Mouse (Mus musculus) T-helper 17 cell (primary cell): ENCODE data around the gene Rufy1.
"Not testable (repeated sequence)": the region's sequence is repeated elsewhere in the genome, so short reads cannot be mapped to it uniquely, and the experiment has no call there.

ENCODE experiments used
- in situ Hi-C, 2 experiments: fragments of 300-600 bp; cut with MboI, MseI; formaldehyde crosslinking; loops; 1 replicate in 1 of 2; 2 replicates in 1 of 2; pipeline ENCODE4 v1.15.1; 2025; ENCODE audit warnings: high pct_unique_total_duplicates in 2 of 2

The Rufy1 gene

GRCm38 (mm10) chr11:50387697-50388096 lies 43.2 kb downstream of the Rufy1 start:
- in situ Hi-C loops: loop anchor here in 1 of 2 experiments (25.0 kb wide), 1 partner anchor 875 kb away; the partner anchor contains the start of genes BC049762 and Clk4

DNA sequence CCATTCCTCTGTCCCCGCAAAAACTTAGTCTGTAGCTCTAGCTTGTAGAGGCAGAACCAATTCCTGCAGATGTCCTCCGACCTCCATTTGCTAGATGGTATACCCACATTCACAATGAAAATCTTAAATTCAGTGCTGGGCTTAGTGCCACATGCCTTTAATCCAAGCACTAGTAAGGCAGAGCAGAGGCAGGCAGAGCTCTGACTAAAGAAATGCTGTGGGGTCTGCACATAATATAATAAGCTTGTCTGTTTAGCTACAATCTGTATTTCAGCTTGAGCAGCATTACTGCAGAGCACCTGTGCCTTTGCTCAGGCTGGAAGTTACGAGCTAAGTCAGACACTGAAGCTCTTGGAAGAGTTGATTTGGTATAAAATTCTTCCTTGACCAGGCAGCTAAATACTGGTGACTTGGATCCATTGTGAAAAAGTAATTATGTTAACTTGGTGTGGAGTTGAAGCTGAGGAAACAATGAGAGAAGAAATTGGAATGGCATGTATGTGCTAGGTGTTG lies 43.7 kb downstream of the Rufy1 start:
- in situ Hi-C loops: loop anchor here in 1 of 2 experiments (25.0 kb wide), 1 partner anchor 875 kb away; the partner anchor contains the start of genes BC049762 and Clk4

GRCm38 (mm10) chr11:50381311-50381710 lies 49.6 kb downstream of the Rufy1 start:
- in situ Hi-C loops: loop anchor here in 1 of 2 experiments (25.0 kb wide), 1 partner anchor 881 kb away; the partner anchor contains the start of genes BC049762 and Clk4

DNA sequence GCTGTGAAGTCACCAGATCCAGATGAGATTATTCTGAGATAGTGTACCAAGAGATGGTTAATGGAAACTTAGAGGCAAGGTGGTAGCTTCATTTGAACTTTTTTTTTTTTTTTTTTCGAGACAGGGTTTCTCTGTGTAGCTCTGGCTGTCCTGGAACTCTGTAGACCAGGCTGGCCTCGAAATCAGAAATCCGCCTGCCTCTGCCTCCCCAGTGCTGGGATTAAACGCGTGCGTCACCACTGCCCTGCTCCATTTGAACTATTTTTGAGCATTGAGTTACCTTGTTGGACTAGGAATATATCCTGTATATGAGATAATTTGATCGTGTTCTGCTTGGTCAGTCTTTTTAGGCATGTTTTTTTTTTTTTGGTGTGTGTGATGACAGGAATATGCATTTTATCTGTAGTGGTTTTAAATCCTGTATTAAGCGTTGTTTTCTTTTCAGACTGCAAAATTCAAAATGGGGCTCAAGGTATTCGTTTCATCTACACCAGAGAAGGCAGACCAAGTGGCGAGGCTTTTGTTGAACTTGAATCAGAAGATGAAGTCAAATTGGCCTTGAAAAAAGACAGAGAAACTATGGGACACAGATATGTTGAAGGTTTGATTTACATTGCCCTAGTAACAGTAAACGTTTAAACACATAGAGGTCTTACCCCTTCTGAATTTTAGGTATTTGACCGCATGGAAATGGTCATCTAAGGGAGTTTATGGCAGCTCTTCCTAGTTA lies 51.7 kb downstream of the Rufy1 start:
- in situ Hi-C loops: loop anchor here in 1 of 2 experiments (25.0 kb wide), 1 partner anchor 883 kb away; the partner anchor contains the start of genes BC049762 and Clk4

GRCm38 (mm10) chr11:50377892-50378684 lies 52.8 kb downstream of the Rufy1 start:
- in situ Hi-C loops: loop anchor here in 1 of 2 experiments (25.0 kb wide), 1 partner anchor 884 kb away; the partner anchor contains the start of genes BC049762 and Clk4

GRCm38 (mm10) chr11:50376911-50377891 lies 53.7 kb downstream of the Rufy1 start, which contains the start of gene Hnrnph1:
Hnrnph1 (plus strand) TSS chr11:50376990.
- in situ Hi-C loops: loop anchor here in 1 of 2 experiments (25.0 kb wide), 1 partner anchor 885 kb away; the partner anchor contains the start of genes BC049762 and Clk4

DNA sequence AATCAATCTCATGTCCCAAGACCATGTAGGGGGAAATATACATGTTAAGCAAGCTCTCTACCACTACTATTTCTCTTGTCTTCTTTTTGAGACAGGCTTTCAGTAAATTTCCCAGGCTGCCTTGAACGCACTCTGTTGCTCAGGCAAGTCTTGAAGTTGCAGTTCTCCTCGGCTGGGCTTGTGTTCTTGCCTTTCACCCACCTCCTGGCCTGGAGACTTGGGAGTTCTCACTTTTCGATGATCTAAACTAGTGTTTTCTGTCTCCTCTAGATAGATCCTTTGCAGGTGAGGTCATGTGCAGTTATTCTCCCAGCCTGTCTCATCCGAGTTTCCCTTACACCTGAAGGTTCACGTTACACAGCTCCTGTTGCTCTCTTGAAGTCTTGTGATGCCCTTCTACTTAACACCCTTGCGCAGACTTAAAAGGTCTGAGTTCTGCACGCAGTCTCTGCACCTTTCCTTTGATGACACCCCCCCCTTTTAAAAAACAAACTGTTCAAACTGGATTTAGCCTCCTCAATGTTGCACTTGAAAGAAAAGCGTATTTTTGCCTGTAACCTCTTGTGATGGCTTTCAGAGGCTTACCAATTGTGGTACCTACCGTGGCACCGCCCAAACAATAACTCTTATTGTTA lies 54.7 kb downstream of the Rufy1 start:
- in situ Hi-C loops: loop anchor here in 1 of 2 experiments (25.0 kb wide), 1 partner anchor 886 kb away; the partner anchor contains the start of genes BC049762 and Clk4

DNA sequence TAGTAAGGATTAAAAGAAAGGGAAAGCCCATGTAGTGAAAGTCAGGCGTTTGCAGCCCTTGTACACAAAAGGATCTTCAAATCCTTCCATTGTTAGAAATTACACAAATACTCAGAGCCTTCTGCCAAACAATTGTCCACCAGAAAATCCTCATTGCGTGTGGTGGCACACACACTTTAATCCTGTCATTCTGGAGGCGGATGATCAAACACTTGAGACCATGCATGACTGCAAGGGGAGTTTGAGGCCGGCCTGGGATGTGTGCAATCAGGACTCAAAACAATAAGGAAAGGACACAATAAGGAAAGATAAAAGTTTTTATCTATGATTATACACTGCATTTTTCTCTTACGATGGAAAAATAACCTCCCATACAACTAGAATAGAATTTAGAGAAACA lies 55.5 kb downstream of the Rufy1 start:
- in situ Hi-C loops: loop anchor here in 1 of 2 experiments (25.0 kb wide), 1 partner anchor 887 kb away; the partner anchor contains the start of genes BC049762 and Clk4

- in situ Hi-C loops: loop anchor here in 1 of 2 experiments (25.0 kb wide), 1 partner anchor 888 kb away; the partner anchor contains the start of genes BC049762 and Clk4
These were observed 56.5 kb downstream of the Rufy1 start for GRCm38 (mm10) chr11:50374286-50375015.

GRCm38 (mm10) chr11:50373621-50374020 lies 57.3 kb downstream of the Rufy1 start:
- in situ Hi-C loops: no loop called here

DNA sequence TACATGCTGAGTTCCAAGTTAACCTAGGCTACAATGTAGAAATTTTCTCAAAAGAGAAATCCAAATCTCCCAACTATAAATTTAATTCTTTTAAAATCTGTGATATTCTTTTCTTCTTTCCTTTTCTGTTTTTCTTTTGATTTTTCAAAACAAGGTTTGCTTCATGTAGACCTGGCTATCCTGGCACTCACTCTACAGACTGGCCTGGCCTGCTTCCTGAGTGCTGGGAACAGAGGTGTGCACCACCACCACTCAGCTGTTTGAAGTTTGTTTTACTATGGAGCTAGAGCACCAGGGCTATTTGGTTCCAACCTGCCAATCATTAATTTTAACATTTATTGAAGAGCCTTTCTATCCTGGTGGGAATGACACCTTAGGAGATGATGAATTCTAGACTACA lies 57.8 kb downstream of the Rufy1 start:
- in situ Hi-C loops: no loop called here

DNA sequence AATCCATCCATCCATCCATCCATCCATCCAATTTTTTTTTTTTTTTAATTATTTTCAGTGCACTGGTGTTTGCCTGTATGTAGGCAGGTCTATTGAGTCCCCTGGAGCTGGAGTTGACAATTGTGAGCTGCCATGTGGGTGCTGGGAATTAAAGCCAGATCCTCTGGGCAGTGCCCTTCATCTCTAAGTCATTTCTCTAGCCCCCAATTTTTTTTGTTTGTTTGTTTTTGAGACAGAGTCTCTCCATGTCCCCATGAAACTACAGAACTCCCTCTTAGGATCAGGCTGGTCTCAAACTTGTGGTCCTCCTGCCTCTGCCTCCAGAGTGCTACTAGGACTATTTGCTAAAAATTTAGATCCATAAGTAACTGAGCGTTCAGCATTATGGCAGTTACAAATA lies 59.0 kb downstream of the Rufy1 start:
- in situ Hi-C loops: no loop called here

- in situ Hi-C loops: no loop called here
These were observed 59.5 kb downstream of the Rufy1 start for GRCm38 (mm10) chr11:50371399-50371841.

- in situ Hi-C loops: no loop called here
These were observed 60.0 kb downstream of the Rufy1 start for GRCm38 (mm10) chr11:50370969-50371368.

GRCm38 (mm10) chr11:50369360-50369911 lies 61.5 kb downstream of the Rufy1 start:
- in situ Hi-C loops: no loop called here

DNA sequence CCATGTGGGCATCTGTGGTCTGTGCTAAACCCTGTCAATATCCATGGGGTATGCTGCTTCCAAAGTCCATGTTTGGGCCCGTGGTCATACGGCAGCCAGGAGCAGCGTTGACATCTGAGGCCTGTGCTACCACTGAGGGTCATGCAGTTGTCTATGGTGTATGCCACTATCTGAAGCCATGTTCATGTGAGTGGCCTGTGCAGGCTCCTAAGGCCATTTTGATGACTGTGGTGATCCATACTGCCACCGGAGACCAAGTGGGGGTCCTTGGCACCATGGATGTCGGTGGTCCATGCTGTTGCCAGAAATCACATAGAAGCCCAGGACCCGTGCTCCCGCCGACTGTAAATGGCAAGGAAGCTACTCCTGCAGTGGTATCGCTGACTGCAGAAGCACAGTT lies 63.4 kb downstream of the Rufy1 start:
- in situ Hi-C loops: no loop called here

GRCm38 (mm10) chr11:50365322-50365721 lies 65.6 kb downstream of the Rufy1 start:
- in situ Hi-C loops: no loop called here

GRCm38 (mm10) chr11:50364548-50364947 lies 66.4 kb downstream of the Rufy1 start:
- in situ Hi-C loops: no loop called here

DNA sequence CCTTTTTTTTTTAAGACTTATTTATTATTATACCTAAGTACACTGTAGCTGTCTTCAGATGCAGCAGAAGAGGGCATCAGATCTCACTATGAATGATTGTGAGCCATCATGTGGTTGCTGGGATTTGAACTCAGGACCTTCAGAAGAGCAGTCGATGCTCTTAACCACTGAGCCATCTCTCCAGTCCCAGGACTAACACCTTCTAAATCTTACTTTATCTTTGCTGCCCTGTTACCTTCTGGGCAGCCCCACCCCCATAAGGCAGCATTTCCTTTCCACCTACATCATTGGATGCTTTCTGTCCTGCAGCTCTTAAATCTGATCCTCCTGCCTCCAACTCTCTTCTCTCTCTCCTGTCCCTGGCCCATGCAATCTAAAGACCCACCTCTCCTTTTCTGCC lies 69.6 kb downstream of the Rufy1 start:
- in situ Hi-C loops: not testable (repeated sequence)
